Mouse (Mus musculus) lung, postnatal 4 days (tissue): Measurements from ENCODE around the gene Slc38a8.

Experiments
- DNase-seq, 2 experiments: peaks; one replicate each; pipeline ENCODE4 v3.0.0; 2021

Gene Slc38a8

GRCm38 (mm10) chr8:119501598-119501997 lies at the start of gene Slc38a8:
Gene Slc38a8 (minus strand): TSS chr8:119501698.
- no peak for DNase-seq

- no peak for DNase-seq
Observed at GRCm38 (mm10) chr8:119548560-119549113, 47.1 kb upstream of the Slc38a8 start.

GRCm38 (mm10) chr8:119547019-119547691 lies 45.7 kb upstream of the Slc38a8 start:
- peak; percentile 29 to 54 for DNase-seq

- DNase-seq = no peak
Observed at GRCm38 (mm10) chr8:119545791-119546190, 44.3 kb upstream of the Slc38a8 start.

GRCm38 (mm10) chr8:119545180-119545579 lies 43.7 kb upstream of the Slc38a8 start:
- no peak for DNase-seq

- no peak for DNase-seq
Observed at GRCm38 (mm10) chr8:119544606-119545005, 43.1 kb upstream of the Slc38a8 start.

- no peak for DNase-seq
Observed at GRCm38 (mm10) chr8:119531973-119532372, 30.5 kb upstream of the Slc38a8 start.

- DNase-seq = no peak
Observed at GRCm38 (mm10) chr8:119531397-119531796, 29.9 kb upstream of the Slc38a8 start.

- DNase-seq = no peak
Observed at GRCm38 (mm10) chr8:119530937-119531336, 29.4 kb upstream of the Slc38a8 start.

GRCm38 (mm10) chr8:119528762-119529161 lies 27.3 kb upstream of the Slc38a8 start:
- no peak for DNase-seq

- no peak for DNase-seq
Observed at GRCm38 (mm10) chr8:119520102-119520501, 18.6 kb upstream of the Slc38a8 start.

- no peak for DNase-seq
Observed at GRCm38 (mm10) chr8:119516674-119517073, 15.2 kb upstream of the Slc38a8 start.

- no peak for DNase-seq
Observed at GRCm38 (mm10) chr8:119515767-119516166, 14.3 kb upstream of the Slc38a8 start.

- no peak for DNase-seq
Observed at GRCm38 (mm10) chr8:119514940-119515339, 13.4 kb upstream of the Slc38a8 start.

GRCm38 (mm10) chr8:119513405-119513804 lies 11.9 kb upstream of the Slc38a8 start:
- DNase-seq = no peak

GRCm38 (mm10) chr8:119511722-119512121 lies 10.2 kb upstream of the Slc38a8 start:
- DNase-seq = no peak

- no peak for DNase-seq
Observed at GRCm38 (mm10) chr8:119510471-119510870, 9.0 kb upstream of the Slc38a8 start.

GRCm38 (mm10) chr8:119506106-119506505 lies 4.6 kb upstream of the Slc38a8 start:
- no peak for DNase-seq

- DNase-seq = no peak
Observed at GRCm38 (mm10) chr8:119505488-119505887, 4.0 kb upstream of the Slc38a8 start.

- DNase-seq = no peak
Observed at GRCm38 (mm10) chr8:119503191-119503767, 1.8 kb upstream of the Slc38a8 start.

- DNase-seq = no peak
Observed at GRCm38 (mm10) chr8:119502111-119502510, 613 bp upstream of the Slc38a8 start.

GRCm38 (mm10) chr8:119499836-119500235 lies 1.7 kb downstream of the Slc38a8 start:
- no peak for DNase-seq

- DNase-seq = peak; percentile 40 to 60
Observed at GRCm38 (mm10) chr8:119496848-119497247, 4.7 kb downstream of the Slc38a8 start.

- no peak for DNase-seq
Observed at GRCm38 (mm10) chr8:119487093-119487492, 14.4 kb downstream of the Slc38a8 start.
